Mouse (Mus musculus): Measurements from ENCODE around the gene Lexm.

DNA sequence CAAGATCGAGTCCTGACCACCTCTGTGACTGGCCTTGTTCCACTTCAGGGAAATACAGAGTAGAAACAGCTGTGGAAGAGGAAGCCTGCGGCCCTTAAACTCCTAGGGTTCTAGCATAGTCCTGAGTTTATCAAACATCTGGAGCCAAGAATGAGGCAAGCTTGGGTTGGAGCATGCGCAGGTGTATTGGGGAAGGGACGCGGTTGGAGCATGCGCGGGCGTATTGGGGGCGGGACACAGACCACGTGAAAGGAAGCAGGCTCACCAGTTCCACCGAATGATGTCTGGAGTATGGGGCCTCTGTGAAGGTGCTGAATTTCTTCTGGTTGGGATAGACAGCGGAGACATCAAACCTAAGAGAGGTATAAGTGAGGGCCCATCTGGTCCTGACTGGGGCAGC is 1.4 kb downstream of the Lexm start:
- TF ChIP-seq POLR2A (IDR thresholded peaks at IDR 0.05; ENCODE audit: control insufficient read depth, extremely low read depth, insufficient read depth, low read length, poor library complexity): no peak
- no peak for TF ChIP-seq CTCF (IDR thresholded peaks at IDR 0.05; ENCODE audit: borderline replicate concordance, control insufficient read depth, extremely low read depth, insufficient read depth, low read length, poor library complexity)
